Mouse (Mus musculus): ENCODE measurements around the gene Cdca8.

GRCm38 (mm10) chr4:124970677-124971076, 31.6 kb upstream of the Cdca8 start:
- no peak for TF ChIP-seq CTCF (IDR thresholded peaks at IDR 0.05; ENCODE audit: low read depth)
- TF ChIP-seq EP300 (optimal IDR thresholded peaks at IDR 0.05) = no peak

Measured in stomach, postnatal 0 days (tissue).